Mouse (Mus musculus) right cerebral cortex, postnatal 4 days (tissue): ENCODE data around the gene Slc25a45.

Experiments
- DNase-seq: peaks from one replicate; pipeline ENCODE4 v3.0.0-alpha.2; 2022

Slc25a45 gene

GRCm38 (mm10) chr19:5893282-5894001, 15.8 kb downstream of the Slc25a45 start:
- DNase-seq, result no peak

- DNase-seq, result peak; percentile 96
Observed at GRCm38 (mm10) chr19:5894002-5894678, 16.5 kb downstream of the Slc25a45 start, which contains the start of gene Tigd3. TSS of gene Tigd3 (minus strand) at chr19:5894149.

- DNase-seq, result no peak
Observed at GRCm38 (mm10) chr19:5907275-5907674, 29.7 kb downstream of the Slc25a45 start.

- no peak for DNase-seq
Observed at GRCm38 (mm10) chr19:5910221-5910620, 32.6 kb downstream of the Slc25a45 start.

GRCm38 (mm10) chr19:5911430-5912102, 34.0 kb downstream of the Slc25a45 start:
- DNase-seq, result no peak

GRCm38 (mm10) chr19:5912103-5913006, 34.7 kb downstream of the Slc25a45 start:
- DNase-seq, result peak; percentile 99

GRCm38 (mm10) chr19:5913007-5913719, 35.6 kb downstream of the Slc25a45 start, which contains the start of gene Dpf2:
TSS of gene Dpf2 (minus strand) at chr19:5913010.
- DNase-seq, result no peak

- no peak for DNase-seq
Observed at GRCm38 (mm10) chr19:5921715-5922114, 44.1 kb downstream of the Slc25a45 start.

GRCm38 (mm10) chr19:5922119-5922942, 44.7 kb downstream of the Slc25a45 start:
- no peak for DNase-seq

GRCm38 (mm10) chr19:5922963-5923362, 45.4 kb downstream of the Slc25a45 start:
- no peak for DNase-seq

- DNase-seq, result peak; percentile 100
Observed at GRCm38 (mm10) chr19:5923990-5924712, 46.5 kb downstream of the Slc25a45 start.

- DNase-seq, result peak; percentile 92
Observed at GRCm38 (mm10) chr19:5924713-5925093, 47.1 kb downstream of the Slc25a45 start, which contains the start of gene Cdc42ep2. TSS of gene Cdc42ep2 (minus strand) at chr19:5924816.

GRCm38 (mm10) chr19:5925311-5925855, 47.8 kb downstream of the Slc25a45 start:
- DNase-seq, result no peak

- DNase-seq, result no peak
Observed at GRCm38 (mm10) chr19:5927026-5927425, 49.4 kb downstream of the Slc25a45 start.

GRCm38 (mm10) chr19:5927532-5927931, 49.9 kb downstream of the Slc25a45 start:
- DNase-seq, result no peak

- DNase-seq, result no peak
Observed at GRCm38 (mm10) chr19:5928104-5928503, 50.5 kb downstream of the Slc25a45 start.

GRCm38 (mm10) chr19:5928546-5928945, 50.9 kb downstream of the Slc25a45 start:
- no peak for DNase-seq

GRCm38 (mm10) chr19:5929634-5930596, 52.3 kb downstream of the Slc25a45 start:
- peak; percentile 29 for DNase-seq

GRCm38 (mm10) chr19:5935266-5935665, 57.7 kb downstream of the Slc25a45 start:
- DNase-seq, result no peak
